Mouse (Mus musculus) midbrain, embryonic 14.5 days (tissue): ENCODE data around the gene Pim1. TPM values are rescaled to one million over a fixed set of nuclear protein-coding genes. Genes with fewer than 3 reads are reported as not detected.
"Not testable (repeated sequence)": the region's sequence is repeated elsewhere in the genome, so short reads cannot be mapped to it uniquely, and the experiment has no call there.

ENCODE experiments used
- ATAC-seq: fragments of 200-750 bp; cut with Nextera tagmentation; 2 replicates; pipeline ENCODE4 v1.8.0; 2017; ENCODE audit warnings: moderate number of reproducible peaks, moderate library complexity; ENCODE audit not compliant: low FRiP score, low TSS enrichment
- DNase-seq: peaks from one replicate; pipeline ENCODE4 v3.0.0-alpha.2; 2015
- H3K27ac ChIP-seq: fragments of 300-500 bp; sonication (generic); replicated peaks from 2 replicates; pipeline ENCODE4 v1.5.1; 2014; ENCODE audit warnings: mild to moderate bottlenecking, low read depth, low read length, moderate library complexity
- H3K27me3 ChIP-seq: fragments of 300-500 bp; sonication (generic); 2 replicates; pipeline ENCODE4 v1.6.1; 2014; ENCODE audit warnings: low read length, control low read depth, mixed read lengths; ENCODE audit not compliant: control insufficient read depth, insufficient read depth
- H3K36me3 ChIP-seq: fragments of 300-500 bp; sonication (generic); 2 replicates; pipeline ENCODE4 v1.6.1; 2014; ENCODE audit warnings: low read length, control low read depth; ENCODE audit not compliant: control insufficient read depth, insufficient read depth
- H3K4me1 ChIP-seq: fragments of 300-500 bp; sonication (generic); 2 replicates; pipeline ENCODE4 v1.6.1; 2014; ENCODE audit warnings: mild to moderate bottlenecking, antibody characterized with exemption, low read length, control low read depth; ENCODE audit not compliant: control insufficient read depth, insufficient read depth
- H3K4me2 ChIP-seq: fragments of 300-500 bp; sonication (generic); 2 replicates; pipeline ENCODE4 v1.6.1; 2014; ENCODE audit warnings: mild to moderate bottlenecking, low read length, moderate library complexity
- H3K4me3 ChIP-seq: fragments of 300-500 bp; sonication (generic); replicated peaks from 2 replicates; pipeline ENCODE4 v1.5.1; 2014; ENCODE audit warnings: low read depth, low read length
- H3K9ac ChIP-seq: fragments of 300-500 bp; sonication (generic); replicated peaks from 2 replicates; pipeline ENCODE4 v1.6.1; 2014; ENCODE audit warnings: mild to moderate bottlenecking, low read length, moderate library complexity
- H3K9me3 ChIP-seq: fragments of 300-500 bp; sonication (generic); 2 replicates; pipeline ENCODE4 v1.6.1; 2016; ENCODE audit warnings: low read length, control low read depth, mixed read lengths; ENCODE audit not compliant: control insufficient read depth
- WGBS: fragments of 180-500 bp; shearing (Covaris S2); extraction: QIAGEN DNeasy Blood & Tissue Kit; methylation state at CpG from one replicate; pipeline ENCODE4 v1.1.7; 2014; 5-methylcytosine and 5-hydroxymethylcytosine counted together
- polyA plus RNA-seq: library from polyadenylated mRNA; unstranded; fragments of >200 nt; fragmentation: Nextera tagmentation; extraction: Ambion mirVana; gene quantifications from 2 replicates; pipeline ENCODE4 v1.2.1, GENCODE M21; 2014

Pim1 gene
- polyA plus RNA-seq, 1 experiment from 2014 or later = 10.3 TPM

DNA sequence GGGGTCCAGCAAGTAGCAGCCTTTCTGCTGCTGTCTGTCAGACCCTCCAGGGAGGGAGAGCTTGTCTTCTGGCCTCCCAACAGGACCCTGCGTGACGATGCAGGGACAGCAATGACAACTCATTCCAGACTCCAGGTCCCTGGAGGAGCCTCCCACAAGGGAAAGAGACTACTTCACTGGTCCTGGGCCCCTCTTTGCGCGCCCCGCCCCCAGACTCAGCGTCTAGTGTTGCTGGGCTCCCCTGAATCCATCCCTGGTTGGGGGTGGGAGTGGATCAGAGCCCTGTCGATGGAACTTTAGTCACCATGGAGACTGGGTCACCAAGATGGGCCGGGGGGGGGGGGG, 4.2 kb downstream of the Pim1 start:
- ATAC-seq = no peak
- DNase-seq = no peak
- Histone ChIP-seq H3K4me3 (no peak overlapping the region), H3K4me2 (no peak overlapping the region), H3K4me1 (peaks cover 12% of the 10 kb centered on the region), H3K9me3 (no peaks in the 10 kb centered on the region), H3K9ac (no peak overlapping the region), H3K27ac (no peak overlapping the region), H3K27me3 (no peaks in the 10 kb centered on the region), H3K36me3 (peaks cover 11% of the 10 kb centered on the region)
- 48% methylated on average over 7 of the region's 8 CpGs for WGBS

DNA sequence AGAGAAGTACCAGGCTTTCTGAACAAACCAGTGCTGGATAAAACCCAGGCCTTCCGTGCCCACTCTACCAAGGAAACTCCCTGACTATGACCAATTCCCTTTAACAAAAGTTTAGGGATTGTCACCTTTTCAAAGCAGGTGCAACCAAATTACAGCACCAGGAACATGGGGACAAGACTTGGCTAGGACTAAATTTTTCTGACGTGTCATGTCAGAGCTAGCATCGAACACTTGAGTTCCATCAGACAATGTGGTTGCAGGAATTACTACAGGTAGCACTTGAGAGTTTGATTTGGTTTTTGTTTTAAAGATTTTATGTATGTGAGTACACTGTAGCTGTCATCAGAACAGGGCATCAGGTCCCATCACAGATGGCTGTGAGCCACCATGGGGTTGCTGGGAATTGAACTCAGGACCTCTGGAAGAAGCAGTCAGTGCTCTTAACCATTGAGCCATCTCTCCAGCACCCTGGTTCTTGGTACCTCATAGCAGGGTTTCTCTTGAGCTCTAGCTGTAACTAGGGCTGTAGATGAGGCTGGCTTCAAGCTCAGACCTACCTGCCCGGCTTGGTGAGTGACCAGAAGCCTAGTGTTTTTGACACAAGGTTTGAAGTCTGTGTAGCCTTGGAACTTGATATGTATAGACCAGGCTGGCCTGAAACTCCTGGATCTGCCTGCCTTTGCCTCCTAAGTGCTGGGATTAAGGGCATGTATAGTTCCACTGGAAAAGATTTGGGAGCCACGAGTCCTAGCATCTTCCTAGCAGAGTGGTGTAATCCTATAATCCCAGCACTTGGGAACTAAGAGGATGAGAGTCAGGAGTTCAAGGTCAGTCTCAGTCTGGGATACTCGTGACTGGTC, 5.9 kb downstream of the Pim1 start:
- no peaks in the 10 kb centered on the region for H3K9me3 ChIP-seq
- no peaks in the 10 kb centered on the region for H3K27me3 ChIP-seq
- no peak overlapping the region for H3K27ac ChIP-seq
- H3K9ac ChIP-seq = no peak overlapping the region
- H3K36me3 ChIP-seq = peaks cover 11% of the 10 kb centered on the region
- DNase-seq (no peak), ATAC-seq (no peak)
- no peak overlapping the region for H3K4me3 ChIP-seq
- no peak overlapping the region for H3K4me2 ChIP-seq
- WGBS = 77% methylated on average over 6 of the region's 6 CpGs
- peaks cover 12% of the 10 kb centered on the region for H3K4me1 ChIP-seq

DNA sequence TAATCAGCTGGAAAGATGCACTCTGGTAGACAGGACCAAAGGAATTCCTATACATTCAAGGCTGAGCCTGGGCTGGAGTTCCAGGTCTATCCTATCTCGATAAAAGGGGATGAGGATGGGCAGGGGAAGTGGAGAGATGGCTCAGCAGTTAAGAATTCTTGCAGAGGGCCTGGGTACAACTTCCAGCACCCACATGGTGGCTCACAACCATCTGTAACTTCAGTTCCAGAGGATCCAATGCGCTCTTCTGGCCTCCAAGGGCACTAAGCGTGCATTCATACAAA, 6.5 kb downstream of the Pim1 start:
- no peak overlapping the region for H3K4me3 ChIP-seq
- no peaks in the 10 kb centered on the region for H3K27me3 ChIP-seq
- H3K9me3 ChIP-seq = no peaks in the 10 kb centered on the region
- no peak overlapping the region for H3K9ac ChIP-seq
- no peak for ATAC-seq
- peaks cover 11% of the 10 kb centered on the region for H3K36me3 ChIP-seq
- H3K4me2 ChIP-seq = no peak overlapping the region
- WGBS = 95% methylated on average over 3 of the region's 3 CpGs
- H3K27ac ChIP-seq = no peak overlapping the region
- no peak for DNase-seq
- peaks cover 10% of the 10 kb centered on the region for H3K4me1 ChIP-seq

DNA sequence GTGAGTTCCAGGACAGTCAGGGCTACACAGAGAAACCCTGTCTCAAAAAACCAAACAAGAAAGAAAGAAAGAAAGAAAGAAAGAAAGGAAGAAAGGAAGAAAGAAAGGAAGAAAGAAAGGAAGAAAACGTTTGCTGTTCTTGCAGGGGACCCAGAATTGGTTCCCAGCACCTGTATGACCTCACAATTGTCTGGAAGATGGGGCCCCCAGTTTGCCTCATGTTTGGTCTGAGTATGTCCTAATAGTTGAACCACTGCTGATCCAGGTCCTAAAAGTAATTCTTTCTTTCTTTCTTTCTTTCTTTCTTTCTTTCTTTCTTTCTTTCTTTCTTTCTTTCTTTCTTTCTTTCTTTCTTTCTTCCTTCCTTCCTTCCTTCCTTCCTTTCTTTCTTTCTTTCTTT, 6.9 kb downstream of the Pim1 start:
- not testable (repeated sequence) for H3K4me2 ChIP-seq, H3K9me3 ChIP-seq, H3K4me1 ChIP-seq, ATAC-seq, DNase-seq, H3K27ac ChIP-seq, H3K27me3 ChIP-seq, H3K4me3 ChIP-seq, H3K9ac ChIP-seq
- peaks cover 11% of the 10 kb centered on the region for H3K36me3 ChIP-seq
- WGBS = 77% methylated on average over 1 of the region's 1 CpGs

DNA sequence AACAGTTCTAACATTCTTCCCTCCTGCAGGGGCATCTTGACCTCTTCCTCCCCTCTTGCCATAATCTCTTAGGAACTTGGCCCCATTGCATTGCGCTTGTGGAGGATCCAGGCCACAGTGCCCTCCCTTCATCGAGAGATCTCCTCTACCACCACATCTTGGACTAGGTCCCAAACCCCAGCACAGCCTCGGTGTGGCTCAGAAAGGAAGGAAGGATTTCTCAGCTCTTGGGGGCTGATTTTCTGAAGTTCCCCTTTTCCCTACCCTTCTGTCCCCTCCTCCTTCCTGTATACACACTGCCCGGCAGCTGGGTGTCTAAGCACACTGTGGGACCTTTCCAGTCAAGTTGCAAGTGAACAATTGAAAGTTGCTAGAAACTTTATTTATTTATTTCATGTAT, 7.5 kb downstream of the Pim1 start:
- H3K4me3 ChIP-seq = no peak overlapping the region
- 65% methylated on average over 4 of the region's 4 CpGs for WGBS
- no peaks in the 10 kb centered on the region for H3K27me3 ChIP-seq
- no peak for DNase-seq
- ATAC-seq = no peak
- no peak overlapping the region for H3K4me2 ChIP-seq
- no peak overlapping the region for H3K27ac ChIP-seq
- peaks cover 11% of the 10 kb centered on the region for H3K36me3 ChIP-seq
- H3K4me1 ChIP-seq = peaks cover 1% of the 10 kb centered on the region; the same call in 1 of the 2 replicates
- no peaks in the 10 kb centered on the region for H3K9me3 ChIP-seq
- no peak overlapping the region for H3K9ac ChIP-seq

DNA sequence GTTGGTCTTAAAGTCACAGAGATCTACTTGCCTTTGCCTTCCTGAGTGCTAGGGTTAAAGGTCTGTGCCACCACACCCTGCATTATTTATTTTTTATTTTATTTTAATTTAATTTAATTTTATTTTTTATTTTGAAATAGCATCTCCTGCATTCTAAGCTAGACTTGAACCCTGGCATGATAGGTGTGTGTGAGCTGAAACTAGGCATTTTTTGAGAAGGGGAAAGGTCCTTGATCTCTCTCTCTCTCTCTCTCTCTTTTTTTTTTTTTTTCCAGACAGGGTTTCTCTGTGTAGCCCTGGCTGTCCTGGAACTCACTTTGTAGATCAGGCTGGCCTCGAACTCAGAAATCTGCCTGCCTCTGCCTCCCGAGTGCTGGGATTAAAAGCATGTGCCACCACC, 8.4 kb downstream of the Pim1 start:
- H3K36me3 ChIP-seq, H3K4me3 ChIP-seq, H3K9ac ChIP-seq, H3K27me3 ChIP-seq, H3K4me1 ChIP-seq, DNase-seq, H3K4me2 ChIP-seq, ATAC-seq, H3K9me3 ChIP-seq, H3K27ac ChIP-seq: not testable (repeated sequence)
- WGBS = 94% methylated on average over 2 of the region's 2 CpGs

DNA sequence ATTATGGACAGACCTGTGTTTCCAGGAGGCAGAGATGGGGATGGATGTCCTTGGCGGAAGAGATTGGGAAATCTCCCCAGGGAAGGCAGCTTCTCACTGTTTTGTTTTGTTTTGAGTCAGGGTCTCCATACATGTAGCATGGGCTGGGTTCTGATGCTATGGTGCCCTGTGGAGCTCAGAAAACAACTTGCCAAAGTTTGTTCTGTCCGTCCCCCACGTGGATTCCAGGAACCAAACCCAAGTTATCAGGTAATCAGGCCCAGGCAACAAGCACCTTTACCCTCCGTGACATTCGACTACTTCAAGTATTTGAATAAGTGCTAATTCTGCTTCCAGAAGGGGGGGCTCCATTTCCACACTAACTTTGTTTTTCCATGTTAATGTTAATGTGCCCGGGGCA, 9.0 kb downstream of the Pim1 start:
- ATAC-seq (no peak), DNase-seq (no peak)
- H3K4me3 ChIP-seq = no peak overlapping the region
- H3K27ac ChIP-seq = no peak overlapping the region
- H3K9me3 ChIP-seq = no peaks in the 10 kb centered on the region
- no peaks in the 10 kb centered on the region for H3K27me3 ChIP-seq
- no peak overlapping the region for H3K9ac ChIP-seq
- H3K36me3 ChIP-seq = peaks cover 3% of the 10 kb centered on the region
- WGBS = 88% methylated on average over 6 of the region's 6 CpGs
- H3K4me1 ChIP-seq = no peaks in the 10 kb centered on the region
- H3K4me2 ChIP-seq = no peak overlapping the region

DNA sequence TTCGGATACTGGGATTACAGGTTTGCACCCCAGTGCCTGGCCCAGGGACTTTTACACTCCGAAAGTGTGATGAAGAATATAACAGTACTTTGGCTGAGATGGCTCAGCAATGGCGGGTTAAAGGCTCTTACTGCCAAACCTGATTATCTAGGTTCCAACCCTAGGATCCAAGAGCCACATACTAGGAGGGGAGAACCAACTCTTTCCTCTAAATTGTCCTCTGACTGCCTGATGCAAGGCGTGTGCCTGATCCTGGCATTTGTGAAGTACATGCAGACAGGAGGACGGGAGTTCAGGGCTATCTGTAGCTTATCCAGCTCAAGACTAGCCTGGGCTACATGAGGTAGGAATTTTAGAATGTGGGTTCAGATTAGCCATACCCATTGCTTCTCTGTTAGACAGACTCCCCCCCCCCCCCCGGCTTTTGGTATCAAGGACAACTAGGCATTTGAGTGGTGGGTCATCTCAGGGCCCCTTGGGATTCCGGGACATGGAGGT, 9.7 kb downstream of the Pim1 start:
- 79% methylated on average over 7 of the region's 7 CpGs for WGBS
- H3K4me1 ChIP-seq = no peaks in the 10 kb centered on the region
- no peak overlapping the region for H3K9ac ChIP-seq
- no peak overlapping the region for H3K4me3 ChIP-seq
- DNase-seq (no peak), ATAC-seq (no peak)
- no peaks in the 10 kb centered on the region for H3K36me3 ChIP-seq
- H3K27me3 ChIP-seq = no peaks in the 10 kb centered on the region
- H3K9me3 ChIP-seq = no peaks in the 10 kb centered on the region
- H3K27ac ChIP-seq = no peak overlapping the region
- no peak overlapping the region for H3K4me2 ChIP-seq

DNA sequence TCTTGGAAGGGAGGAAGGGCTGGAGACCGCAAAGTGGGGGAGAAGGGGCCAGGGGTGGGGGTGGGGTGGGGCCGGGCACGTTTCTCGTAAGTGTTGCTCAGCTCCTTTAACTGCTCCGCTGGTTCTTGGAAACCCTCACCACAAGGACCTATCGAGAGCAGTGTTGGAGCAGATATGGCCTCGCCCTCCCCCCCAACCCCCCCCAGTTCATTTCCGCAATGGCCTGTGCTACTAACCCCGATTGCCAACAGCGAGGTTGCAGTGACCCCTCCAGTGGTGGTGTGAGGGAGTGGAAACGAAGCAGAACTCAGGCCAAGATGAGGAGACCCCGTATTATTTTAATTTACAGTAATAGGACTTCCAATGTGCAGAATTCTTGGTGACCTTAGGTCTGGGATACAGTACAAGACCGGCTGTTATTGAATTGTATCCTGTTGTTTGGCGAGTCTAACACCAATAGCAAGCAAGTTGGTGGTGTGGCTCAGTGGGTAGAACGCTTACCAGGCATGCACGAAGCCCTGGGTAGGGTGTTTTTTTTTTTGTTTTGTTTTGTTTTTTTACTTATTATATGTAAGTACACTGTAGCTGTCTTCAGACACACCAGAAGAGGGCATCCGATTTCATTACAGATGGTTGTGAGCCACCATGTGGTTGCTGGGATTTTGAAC, 10.4 kb downstream of the Pim1 start:
- H3K36me3 ChIP-seq = no peaks in the 10 kb centered on the region
- 80% methylated on average over 17 of the region's 17 CpGs for WGBS
- no peaks in the 10 kb centered on the region for H3K9me3 ChIP-seq
- no peak overlapping the region for H3K4me2 ChIP-seq
- H3K9ac ChIP-seq = no peak overlapping the region
- ATAC-seq (no peak), DNase-seq (no peak)
- H3K4me3 ChIP-seq = no peak overlapping the region
- H3K4me1 ChIP-seq = no peaks in the 10 kb centered on the region
- H3K27ac ChIP-seq = no peak overlapping the region
- H3K27me3 ChIP-seq = no peaks in the 10 kb centered on the region
